13 mouse cellular contexts compared by ENCODE assay signal in the genomic region with DNA sequence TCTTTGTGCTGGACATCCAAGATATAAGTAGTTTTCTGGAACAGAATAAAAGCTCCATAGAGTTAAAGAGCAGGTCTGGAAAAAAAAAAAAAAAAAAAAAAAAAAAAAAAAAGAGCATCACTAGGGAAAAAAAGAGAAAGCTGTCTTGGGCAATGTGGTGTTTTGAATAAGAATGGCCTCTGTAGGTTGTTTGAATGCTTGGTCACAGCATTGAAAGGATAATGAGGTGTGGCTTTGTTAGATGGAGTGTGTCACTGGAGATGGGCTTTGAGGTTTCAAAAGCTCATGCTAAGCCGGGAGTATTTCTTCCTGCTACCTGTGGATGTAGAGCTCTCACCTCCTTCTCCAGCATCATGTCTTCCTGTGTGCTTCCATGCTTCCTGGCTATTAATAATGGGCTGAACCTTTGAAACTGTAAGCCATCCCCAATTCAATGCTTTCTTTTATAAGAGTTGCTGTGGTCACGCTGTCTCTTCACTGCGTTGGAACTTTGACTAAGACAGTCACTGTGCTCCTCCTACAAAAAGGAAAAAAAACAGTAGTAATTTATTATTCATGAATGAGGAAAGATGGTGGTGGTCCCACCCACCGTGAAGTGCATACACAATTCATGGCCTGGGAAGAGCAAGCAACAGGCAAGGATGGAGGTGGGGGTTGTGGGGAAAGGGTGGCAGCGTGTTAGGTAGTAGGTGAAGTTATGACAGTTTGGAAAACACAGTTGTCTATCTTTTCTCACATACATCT.
A peak's percentile ranks its signal among the peaks of the same experiment; 100 is the strongest.
DNase-seq lines count a peak whose midpoint lies in the region; ATAC-seq and TF ChIP-seq lines count a peak whose summit lies in the region.
"Had no signal": no experiment of that assay in that cellular context is flagged by ENCODE, and none has a peak within 500 bp of the region (broad histone marks: within the 10 kb centered on the region; RNA-seq: fewer than 3 reads in every experiment).

No protein-coding gene starts in this region.

- peak; percentile 87 for DNase-seq in ES-CJ7 (ENCODE audit: low read depth, low spot score)
- DNase-seq in WW6 (ENCODE audit: low read depth, low spot score): peak; percentile 14
- DNase-seq in left cerebral cortex, postnatal 4 days: no peak
- no peak for DNase-seq in left cerebral cortex, adult 2 months (ENCODE audit: extremely low spot score in 1 of 2, low spot score in 2 of 2)
- DNase-seq in left cerebral cortex, postnatal 14 days (ENCODE audit: low spot score in 2 of 2): no peak
- DNase-seq: adrenal gland, postnatal 36 days; cerebellum, adult 11 months; kidney, postnatal 4 days; lung, postnatal 36 days had no signal

- H3K4me2 ChIP-seq in forebrain, embryonic 16.5 days (ENCODE audit: low read length): peak overlapping the region; percentile 47
- peak overlapping the region; percentile 43 for H3K4me2 ChIP-seq in midbrain, embryonic 12.5 days (replicated peaks)
- H3K4me2 ChIP-seq: liver, embryonic 11.5 days had no signal

- 28% methylated on average over 5 of the region's 5 CpGs for WGBS in forebrain, embryonic 16.5 days
- 33% methylated on average over 5 of the region's 5 CpGs for WGBS in midbrain, embryonic 12.5 days

- no peak for TF ChIP-seq CTCF in left cerebral cortex, adult 2 months (IDR thresholded peaks at IDR 0.05)

- H3K4me3 ChIP-seq in forebrain, embryonic 16.5 days (replicated peaks; ENCODE audit: low read length): no peak overlapping the region; the same call in 1 of the 2 replicates
- H3K4me3 ChIP-seq in midbrain, embryonic 12.5 days: peak overlapping the region; percentile 19; the same call in 1 of the 2 replicates
- no peak overlapping the region for H3K4me3 ChIP-seq in left cerebral cortex, adult 2 months
- H3K4me3 ChIP-seq: myocyte had no signal

- no peaks in the 10 kb centered on the region for H3K9me3 ChIP-seq in forebrain, embryonic 16.5 days (ENCODE audit: control insufficient read depth, low read length)
- peaks cover 4% of the 10 kb centered on the region; the same call in 1 of the 2 replicates for H3K9me3 ChIP-seq in midbrain, embryonic 12.5 days

- no peak overlapping the region for H3K27ac ChIP-seq in forebrain, embryonic 16.5 days (ENCODE audit: low read length)
- H3K27ac ChIP-seq in midbrain, embryonic 12.5 days (replicated peaks): no peak overlapping the region
- H3K27ac ChIP-seq in left cerebral cortex, adult 2 months: no peak overlapping the region

- no peak for ATAC-seq in forebrain, embryonic 16.5 days
- ATAC-seq in midbrain, embryonic 12.5 days (ENCODE audit: low FRiP score, low read depth): peak; percentile 77

- H3K36me3 ChIP-seq in forebrain, embryonic 16.5 days (ENCODE audit: control insufficient read depth, insufficient read depth): no peaks in the 10 kb centered on the region
- H3K36me3 ChIP-seq in midbrain, embryonic 12.5 days: no peaks in the 10 kb centered on the region

- intact Hi-C loops in left cerebral cortex, postnatal 4 days (cut with DNase I): no loop called here
- intact Hi-C loops in left cerebral cortex, adult 2 months (cut with DNase I): no loop called here
- intact Hi-C loops in left cerebral cortex, postnatal 14 days (cut with DNase I): no loop called here

- no peaks in the 10 kb centered on the region for H3K27me3 ChIP-seq in forebrain, embryonic 16.5 days (replicated peaks; ENCODE audit: control insufficient read depth, insufficient read depth, low read length)
- peaks cover 4% of the 10 kb centered on the region; the same call in 1 of the 2 replicates for H3K27me3 ChIP-seq in midbrain, embryonic 12.5 days

- peaks cover 6% of the 10 kb centered on the region; the same call in 1 of the 2 replicates for H3K4me1 ChIP-seq in forebrain, embryonic 16.5 days (replicated peaks; ENCODE audit: control insufficient read depth, insufficient read depth, low read length)
- peaks cover 9% of the 10 kb centered on the region for H3K4me1 ChIP-seq in midbrain, embryonic 12.5 days

- H3K9ac ChIP-seq in forebrain, embryonic 16.5 days (replicated peaks; ENCODE audit: low read depth, low read length): no peak overlapping the region; the same call in 1 of the 2 replicates
- H3K9ac ChIP-seq in midbrain, embryonic 12.5 days (replicated peaks): no peak overlapping the region

Comparison
In these comparisons a context has a peak if more than half of its experiments do, and no peak if none do; other contexts are left out.
1. DNase-seq: peak in ES-CJ7 (single experiment) and WW6 (single experiment); none in left cerebral cortex, postnatal 4 days (single experiment), left cerebral cortex, adult 2 months (0 of 2) and left cerebral cortex, postnatal 14 days (0 of 2).